Mouse (Mus musculus) gastrocnemius, adult 18-20 months (tissue): ENCODE results near the gene Gm960. TPM values are rescaled to one million over a fixed set of nuclear protein-coding genes. Genes with fewer than 3 reads are reported as not detected.

Experiments used
- DNase-seq: peaks from one replicate; pipeline ENCODE4 v3.0.0; 2021; ENCODE audit warnings: low spot score
- total RNA-seq, 2 experiments: library from RNA; stranded (reverse); gene quantifications; 2 replicates each; pipeline ENCODE4 v1.2.3; 2021

The Gm960 gene
- total RNA-seq, 2 experiments from 2014 or later: 0.31 TPM; not detected in 1

DNA sequence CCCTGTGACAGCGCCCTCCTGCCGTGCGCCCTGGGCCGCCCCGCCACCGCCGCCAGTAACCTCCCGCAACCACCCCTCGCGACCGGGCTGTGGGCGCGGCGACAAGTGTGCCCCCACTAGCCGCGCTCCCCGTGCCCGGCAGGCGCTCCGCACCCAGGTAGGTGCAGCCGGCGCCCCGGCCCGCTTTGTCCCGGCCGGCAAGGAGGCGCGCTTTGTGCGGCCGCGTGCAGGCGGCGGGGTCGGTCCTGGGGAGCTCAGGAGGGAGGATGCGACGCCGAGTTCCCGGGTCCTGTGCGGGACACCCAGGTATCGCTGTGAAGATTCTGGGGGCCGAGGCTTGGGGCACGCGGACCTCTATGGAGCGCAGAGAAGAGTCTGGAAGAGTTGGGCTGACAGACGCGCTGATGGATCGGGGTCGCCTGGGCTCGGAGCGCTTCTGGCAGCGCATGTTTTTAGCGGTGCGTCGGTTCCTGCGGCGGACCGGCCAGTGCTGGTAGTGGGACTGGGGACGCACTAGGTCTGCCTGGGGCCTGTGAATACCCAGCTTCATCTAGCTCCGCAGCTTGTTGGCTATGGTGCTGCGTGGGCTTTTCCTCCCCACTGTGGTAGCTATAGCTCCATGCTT, 13.8 kb upstream of the Gm960 start:
- no peak for DNase-seq

- DNase-seq: no peak
These were observed 13.2 kb upstream of the Gm960 start for GRCm38 (mm10) chr19:4711601-4712155.

DNA sequence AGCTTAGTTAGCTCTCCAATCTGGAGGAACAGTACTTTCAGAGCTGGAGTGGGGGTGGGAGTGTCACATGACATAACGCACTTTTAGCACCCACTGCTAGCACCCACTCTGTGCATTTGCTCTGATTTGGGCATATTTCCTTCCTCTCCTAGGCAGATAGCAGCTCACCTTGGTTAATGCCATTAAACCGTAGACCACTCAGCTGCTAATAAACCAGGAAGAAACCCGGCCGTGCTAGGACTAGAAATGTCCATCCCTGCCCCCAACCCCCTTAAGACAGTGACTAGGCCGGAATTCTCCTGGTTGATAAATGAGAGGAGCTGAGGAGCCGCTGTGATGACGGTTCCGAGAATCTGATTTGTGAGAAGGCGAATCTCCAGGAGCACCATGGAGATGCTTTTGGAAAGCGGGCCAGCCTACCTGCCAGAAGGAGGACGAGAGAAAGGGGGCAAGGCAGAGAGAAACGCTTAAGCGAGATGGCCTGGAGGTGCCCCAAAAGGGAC, 12.7 kb upstream of the Gm960 start, which contains the start of gene Sptbn2:
TSS of gene Sptbn2 (plus strand) at position 70 of the 503 bp plus-strand sequence.
- DNase-seq: no peak

GRCm38 (mm10) chr19:4708765-4709164, 10.3 kb upstream of the Gm960 start:
- no peak for DNase-seq

DNA sequence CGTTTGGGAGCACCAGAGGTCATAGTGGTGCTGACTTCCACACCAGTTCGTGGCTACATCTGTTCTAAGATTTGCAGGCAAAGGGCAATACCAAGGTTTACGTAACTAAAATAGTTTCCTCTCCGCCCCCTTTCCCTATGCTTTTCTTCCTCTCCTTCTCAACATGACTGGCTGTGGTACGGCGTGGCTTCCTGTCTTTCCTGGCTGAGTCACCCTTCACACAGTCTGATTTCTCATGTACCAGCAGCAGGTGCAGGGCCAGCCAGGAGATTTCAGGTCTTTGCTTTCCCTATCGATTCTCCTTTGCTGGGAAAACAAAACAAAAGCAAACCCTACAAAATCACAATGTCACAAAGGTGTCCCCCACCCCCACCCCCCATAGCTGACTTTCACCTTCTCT, 2.8 kb upstream of the Gm960 start:
- no peak for DNase-seq

DNA sequence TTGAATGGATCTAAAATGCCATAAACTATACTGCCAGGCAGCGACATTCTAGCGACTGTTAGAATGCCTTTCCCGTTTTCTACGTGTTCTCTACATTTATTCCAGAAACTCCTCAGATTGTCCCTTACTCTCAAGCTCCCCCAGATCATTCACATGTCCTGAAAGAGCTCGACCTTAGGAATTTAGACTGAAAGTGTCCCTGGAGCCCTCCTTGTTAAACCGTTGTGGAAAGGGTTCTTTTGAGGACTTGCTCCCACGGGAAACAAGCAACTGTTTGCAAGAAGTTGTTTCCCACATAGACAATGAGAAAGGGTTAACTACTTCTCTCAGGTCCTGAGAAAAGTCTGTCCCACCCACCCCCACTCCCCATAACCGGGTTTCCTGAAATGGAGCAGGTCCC, 2.2 kb upstream of the Gm960 start:
- DNase-seq: no peak

- no peak for DNase-seq
These were observed 1.4 kb upstream of the Gm960 start for GRCm38 (mm10) chr19:4699821-4700220.

DNA sequence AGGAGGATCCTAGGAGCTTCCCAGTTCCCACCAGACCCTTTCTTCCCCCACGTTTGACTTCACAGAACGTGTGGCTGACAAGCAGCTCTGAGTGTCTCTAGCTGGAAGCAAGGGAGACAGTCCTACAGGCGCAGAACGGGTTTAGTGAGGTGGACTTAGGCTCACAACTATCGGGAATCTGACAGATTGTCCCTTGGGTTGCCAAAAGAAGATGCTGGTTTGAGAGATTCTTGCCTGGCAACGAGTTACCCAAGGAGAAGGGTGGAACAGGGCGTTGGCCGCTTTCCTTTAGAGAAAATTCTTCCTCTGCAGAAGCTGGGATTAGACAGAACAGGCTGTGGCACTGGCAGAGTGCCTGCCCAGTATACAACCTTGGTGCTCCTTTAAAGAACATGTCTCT, 388 bp upstream of the Gm960 start:
- DNase-seq: no peak

GRCm38 (mm10) chr19:4697721-4698120, 747 bp downstream of the Gm960 start:
- no peak for DNase-seq

DNA sequence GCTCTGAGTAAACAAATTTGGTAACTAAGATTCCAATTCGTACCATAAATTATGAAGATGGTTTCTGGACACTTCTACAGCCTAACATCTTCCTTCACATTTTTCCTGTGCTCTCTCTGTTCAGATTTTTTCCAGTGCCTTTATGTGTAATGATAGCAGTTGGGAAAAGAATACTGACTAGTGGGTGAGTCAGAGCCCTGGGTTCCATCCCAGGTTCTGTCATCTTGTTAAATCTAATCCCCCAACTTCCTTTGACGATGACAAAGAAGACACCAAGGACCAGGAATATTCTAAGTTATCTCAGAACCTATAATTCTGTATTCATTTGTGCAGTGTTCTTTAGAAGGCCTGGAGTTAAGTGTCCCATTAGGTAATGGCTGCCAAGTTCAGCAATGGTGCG, 1.3 kb downstream of the Gm960 start:
- DNase-seq: no peak

DNA sequence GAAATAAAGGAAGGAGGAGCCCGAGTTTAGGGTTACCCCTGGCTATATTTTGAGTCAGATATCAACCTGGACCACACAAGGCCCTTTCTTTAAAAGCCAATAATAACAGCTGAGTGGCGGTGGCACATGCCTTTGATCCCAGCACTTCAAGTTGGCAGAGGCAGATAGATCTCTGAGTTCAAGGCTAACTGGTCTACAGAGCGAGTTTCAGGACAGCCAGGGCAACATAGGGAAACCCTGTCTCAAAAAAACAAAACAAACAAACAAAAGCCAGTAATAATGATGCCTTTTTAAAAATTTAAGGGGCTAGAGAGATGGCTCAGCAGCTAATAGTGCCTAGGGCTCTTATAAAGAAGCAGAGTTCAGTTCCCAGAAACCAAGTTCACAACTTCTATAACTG, 4.1 kb downstream of the Gm960 start:
- DNase-seq: no peak

DNA sequence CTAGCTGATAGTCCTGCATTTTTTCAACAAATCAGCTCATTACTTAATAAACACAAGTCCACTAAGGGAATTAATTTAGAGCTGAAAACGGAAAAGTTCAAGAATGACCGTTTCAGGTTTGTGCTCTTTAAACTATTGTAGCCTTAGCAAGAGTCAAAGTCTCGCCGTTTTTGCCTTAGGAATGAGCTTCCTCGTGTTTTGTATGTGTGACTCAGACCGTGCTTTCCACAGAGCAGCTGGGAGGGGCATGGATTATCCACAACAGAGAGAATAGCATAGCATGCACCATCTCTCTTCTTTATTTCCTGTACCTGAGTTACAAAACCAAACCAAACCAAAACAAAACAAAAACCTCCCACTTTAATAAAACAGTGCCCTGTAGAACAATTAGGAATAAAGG, 26.1 kb downstream of the Gm960 start:
- DNase-seq: no peak

DNA sequence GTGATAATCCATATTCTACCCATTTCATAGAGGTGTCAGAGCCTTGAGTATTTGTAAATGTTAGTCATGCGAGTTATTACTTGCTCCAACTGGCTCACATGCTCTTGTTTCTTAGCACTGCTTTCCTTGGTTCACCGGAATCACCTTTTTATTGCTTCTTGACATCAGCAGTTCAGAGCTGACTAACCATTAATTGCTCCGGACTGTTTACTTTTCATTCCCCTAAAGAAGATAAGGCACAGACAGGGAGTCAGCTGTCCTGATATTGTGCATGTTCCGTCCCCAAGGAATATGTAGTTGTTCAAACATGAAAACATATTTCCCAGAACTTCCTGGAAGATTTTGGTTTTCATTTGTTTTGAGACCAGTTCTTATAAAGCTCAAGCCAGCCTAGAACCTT, 27.7 kb downstream of the Gm960 start:
- DNase-seq: no peak

DNA sequence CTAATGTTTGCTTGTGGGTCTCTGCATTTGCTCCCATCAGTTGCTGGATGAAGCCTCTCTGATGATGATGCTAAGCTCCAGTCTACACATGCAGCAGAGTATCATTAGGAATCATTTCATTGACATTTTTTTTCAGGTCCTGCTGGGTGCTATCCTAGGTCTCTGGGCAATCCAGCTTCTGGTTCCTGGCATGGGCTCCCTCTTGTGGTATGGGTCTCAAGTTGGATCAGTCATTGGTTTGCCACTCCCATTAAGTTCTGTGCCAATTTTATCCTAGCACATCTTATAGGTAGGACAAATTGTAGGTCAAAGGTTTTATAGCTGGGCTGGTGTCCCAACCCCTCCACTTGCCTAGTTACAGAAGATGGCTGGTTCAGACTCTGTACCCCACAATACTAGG, 31.7 kb downstream of the Gm960 start:
- DNase-seq: no peak

- no peak for DNase-seq
These were observed 40.3 kb downstream of the Gm960 start for GRCm38 (mm10) chr19:4658156-4658555.

DNA sequence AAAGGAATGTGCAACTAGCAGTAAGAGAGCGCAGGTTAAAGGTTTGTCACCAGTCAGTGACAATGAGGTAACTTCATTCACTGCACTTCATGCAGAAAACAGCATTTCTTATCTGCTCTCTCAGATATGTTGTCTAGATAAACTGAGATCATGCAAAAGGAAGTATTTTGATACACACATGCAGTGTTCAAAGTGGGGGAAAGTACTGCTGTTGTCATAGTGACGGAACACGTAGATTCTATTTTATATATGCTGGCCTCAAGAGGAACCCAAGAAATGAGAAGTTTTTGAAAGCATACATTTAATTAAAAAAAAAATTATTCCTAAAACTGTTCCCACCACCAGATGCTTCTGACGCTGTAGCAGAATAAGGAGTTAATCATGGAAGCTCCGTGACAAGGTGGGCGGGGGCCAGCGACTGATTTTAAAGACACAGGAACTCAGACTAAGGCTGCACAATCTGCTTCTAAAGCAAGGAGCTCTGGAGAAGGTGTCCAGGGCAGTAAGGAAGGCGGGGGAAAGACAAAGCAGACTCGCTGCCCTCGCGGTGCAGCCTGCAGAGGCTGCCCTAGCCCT, 51.5 kb downstream of the Gm960 start:
- DNase-seq: no peak

DNA sequence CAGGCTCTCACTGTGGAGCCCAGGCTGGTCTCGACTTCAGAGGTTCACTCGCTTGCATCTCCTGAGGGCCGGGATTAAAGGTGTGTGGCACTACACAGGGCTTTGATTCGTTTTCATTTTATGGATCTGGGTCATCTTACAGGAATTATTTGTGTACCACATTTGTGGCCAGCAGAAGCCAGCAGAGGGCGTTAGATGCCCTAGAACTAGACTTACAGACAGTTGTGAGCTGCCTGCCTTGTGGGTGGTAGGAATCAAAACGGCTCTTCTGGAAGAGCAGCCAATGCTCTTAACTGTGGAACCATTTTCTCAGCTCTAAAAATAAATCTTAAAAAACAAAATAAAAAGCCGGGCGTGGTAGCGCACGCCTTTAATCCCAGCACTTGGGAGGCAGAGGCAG, 54.2 kb downstream of the Gm960 start:
- DNase-seq: no peak

DNA sequence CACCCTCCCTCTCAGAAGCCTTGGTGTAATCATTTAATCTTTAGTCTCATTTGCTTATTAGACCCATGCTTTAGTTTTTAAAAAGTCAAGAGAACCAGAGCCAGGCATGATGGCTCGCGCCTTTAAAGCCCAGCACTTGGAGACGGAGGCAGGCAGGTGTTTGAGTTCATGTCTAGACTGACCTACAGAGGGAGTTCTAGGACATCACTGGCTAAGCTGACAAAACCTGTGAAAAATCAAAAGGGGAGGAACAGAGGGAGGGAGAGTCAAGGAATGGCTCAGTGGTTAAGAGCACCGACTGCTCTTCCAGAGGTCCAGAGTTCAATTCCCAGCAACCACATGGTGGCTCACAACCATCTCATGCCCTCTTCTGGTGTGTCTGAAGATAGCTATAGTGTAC, 62.5 kb downstream of the Gm960 start:
- DNase-seq: no peak

DNA sequence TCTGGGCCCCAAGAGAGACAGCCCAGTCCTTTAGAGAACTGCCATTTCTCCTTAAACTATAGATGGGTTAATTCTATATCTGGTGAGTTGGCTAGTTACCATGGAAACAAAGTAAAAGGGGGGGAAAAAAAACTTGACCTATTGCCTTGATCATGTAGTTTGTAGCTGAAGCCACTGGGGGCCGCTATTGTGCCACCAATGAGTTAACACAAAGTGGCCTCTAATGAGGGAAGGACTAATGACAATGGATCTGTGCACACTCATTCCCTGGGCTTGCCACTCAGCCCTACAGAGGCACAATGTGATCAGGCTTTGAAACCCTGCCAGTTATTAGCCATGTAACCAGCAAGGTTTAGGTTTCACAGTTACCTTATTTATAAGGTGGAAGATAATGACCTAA, 69.6 kb downstream of the Gm960 start:
- DNase-seq: peak; percentile 59

GRCm38 (mm10) chr19:4625829-4626535, 72.5 kb downstream of the Gm960 start:
- DNase-seq: no peak

DNA sequence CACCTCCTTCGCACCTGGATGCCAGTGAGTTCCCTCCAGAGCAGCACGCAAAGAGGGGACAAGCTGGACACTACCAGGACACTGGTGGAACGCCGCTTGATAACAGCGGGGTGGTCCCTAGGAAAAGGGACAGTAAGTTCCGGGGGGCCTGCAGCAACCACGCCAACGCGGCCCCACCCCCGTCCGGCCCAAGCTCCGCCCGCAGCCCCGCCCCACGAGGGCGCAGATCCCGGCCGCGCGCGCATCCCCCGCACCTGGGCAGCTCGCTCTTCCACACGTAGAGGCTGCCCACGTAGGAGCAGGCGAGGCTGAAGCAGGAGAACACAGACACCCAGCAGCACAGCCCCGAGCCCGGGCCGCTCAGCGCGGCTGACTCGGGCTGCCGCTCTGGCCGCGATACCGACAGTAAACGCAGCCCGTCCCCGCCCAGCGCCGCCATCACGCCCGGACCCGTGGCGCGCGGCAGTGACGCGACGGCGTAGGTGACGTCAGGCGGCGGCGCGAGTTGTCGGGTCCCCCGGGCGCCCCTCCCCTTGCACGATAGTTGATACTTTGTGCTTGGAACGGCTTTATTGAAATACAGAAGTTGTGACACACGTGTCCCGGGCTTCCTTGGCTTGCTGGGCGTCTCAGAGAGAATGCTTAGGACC, 73.2 kb downstream of the Gm960 start, which contains the start of gene Rce1:
TSS of gene Rce1 (minus strand) at position 463 of the 650 bp plus-strand sequence.
- peak; percentile 89 for DNase-seq
